24 mouse cellular contexts compared by ENCODE assay signal in genomic region chr2:180387305-180387704, GRCm38 (mm10). TPM values are rescaled to one million over a fixed set of nuclear protein-coding genes. Genes with fewer than 3 reads are reported as not detected.
A peak's percentile ranks its signal among the peaks of the same experiment; 100 is the strongest.
DNase-seq lines count a peak whose midpoint lies in the region; ATAC-seq and TF ChIP-seq lines count a peak whose summit lies in the region.
"Had no signal": no experiment of that assay in that cellular context is flagged by ENCODE, and none has a peak within 500 bp of the region (broad histone marks: within the 10 kb centered on the region; RNA-seq: fewer than 3 reads in every experiment).

No protein-coding gene starts in this region.

- ATAC-seq in lung, embryonic 14.5 days (ENCODE audit: insufficient read depth), result no peak
- no peak for ATAC-seq in stomach, embryonic 16.5 days (ENCODE audit: insufficient read depth, low FRiP score)

- peak overlapping the region; percentile 92 for H3K4me3 ChIP-seq in gastrocnemius, adult 2 months
- H3K4me3 ChIP-seq in lung, embryonic 14.5 days (ENCODE audit: low read depth, low read length), result peak overlapping the region; percentile 42
- H3K4me3 ChIP-seq in lung, adult 2 months (replicated peaks; ENCODE audit: extremely low read depth, low read depth, low read length), result no peak overlapping the region
- peak overlapping the region; percentile 38; the same call in 1 of the 2 replicates for H3K4me3 ChIP-seq in stomach, embryonic 16.5 days (replicated peaks; ENCODE audit: low read length)
- H3K4me3 ChIP-seq: erythroblast, embryonic 14.5 days; liver, embryonic 15.5 days had no signal

- H3K4me1 ChIP-seq in lung, embryonic 14.5 days (ENCODE audit: insufficient read depth), result no peaks in the 10 kb centered on the region
- H3K4me1 ChIP-seq in lung, adult 2 months (ENCODE audit: control insufficient read depth, insufficient read depth, low read length), result no peaks in the 10 kb centered on the region
- no peaks in the 10 kb centered on the region; the same call in 1 of the 2 replicates for H3K4me1 ChIP-seq in stomach, embryonic 16.5 days (ENCODE audit: control insufficient read depth, insufficient read depth, low read length)
- H3K4me1 ChIP-seq: liver, embryonic 15.5 days had no signal

- 29% methylated on average over 2 of the region's 2 CpGs for whole genome bisulfite sequencing in lung, embryonic 14.5 days
- WGBS in lung, adult 2 months, result 52% methylated on average over 2 of the region's 2 CpGs
- 48% methylated on average over 2 of the region's 2 CpGs for WGBS in stomach, embryonic 16.5 days

- H3K36me3 ChIP-seq in lung, embryonic 14.5 days (ENCODE audit: insufficient read depth), result no peaks in the 10 kb centered on the region
- no peaks in the 10 kb centered on the region for H3K36me3 ChIP-seq in stomach, embryonic 16.5 days (ENCODE audit: control insufficient read depth, insufficient read depth, low read length)
- H3K36me3 ChIP-seq: liver, embryonic 15.5 days; midbrain, embryonic 12.5 days had no signal

- H3K27me3 ChIP-seq in lung, embryonic 14.5 days (ENCODE audit: insufficient read depth, low read length), result peaks cover 52% of the 10 kb centered on the region
- peaks cover 22% of the 10 kb centered on the region for H3K27me3 ChIP-seq in stomach, embryonic 16.5 days (ENCODE audit: control insufficient read depth, insufficient read depth, low read length)

- TF ChIP-seq CTCF in gastrocnemius, adult 2 months (IDR thresholded peaks at IDR 0.05), result no peak
- no peak for TF ChIP-seq CTCF in lung, embryonic 14.5 days (IDR thresholded peaks at IDR 0.05; ENCODE audit: low read depth)
- TF ChIP-seq CTCF in lung, adult 2 months (IDR thresholded peaks at IDR 0.05; ENCODE audit: insufficient read depth, low read length), result no peak

- peak; percentile 70 for DNase-seq in gastrocnemius, adult 2 months
- DNase-seq in gastrocnemius, adult 18-20 months (ENCODE audit: low spot score), result no peak
- no peak for DNase-seq in lung, embryonic 14.5 days
- no peak for DNase-seq in lung, adult 2 months
- DNase-seq in heart, postnatal 4 days, result peak; percentile 31
- DNase-seq in left cerebral cortex, postnatal 10 days (ENCODE audit: extremely low spot score in 1 of 2, low spot score in 2 of 2), result no peak
- DNase-seq in kidney, adult 11 months, result no peak
- DNase-seq: adrenal gland, postnatal 14 days; cerebellum, adult 9-10 months; forebrain, postnatal 0 days; gastrocnemius, postnatal 25 days; kidney, adult 8-10 months; kidney, postnatal 36 days; lung, postnatal 4 days; right cerebral cortex, postnatal 14 days had no signal

- no peak overlapping the region; the same call in 1 of the 2 replicates for H3K9ac ChIP-seq in lung, embryonic 14.5 days
- no peak overlapping the region for H3K9ac ChIP-seq in stomach, embryonic 16.5 days (ENCODE audit: low read length)
- H3K9ac ChIP-seq: forebrain, postnatal 0 days; hindbrain, embryonic 14.5 days; liver, embryonic 15.5 days; midbrain, embryonic 12.5 days had no signal

- TF ChIP-seq POLR2A in lung, adult 2 months (IDR thresholded peaks at IDR 0.05; ENCODE audit: borderline replicate concordance, extremely low read depth, low read depth, low read length), result no peak

- no peaks in the 10 kb centered on the region for H3K9me3 ChIP-seq in lung, embryonic 14.5 days (ENCODE audit: low read depth, low read length)
- no peaks in the 10 kb centered on the region for H3K9me3 ChIP-seq in stomach, embryonic 16.5 days (replicated peaks; ENCODE audit: control insufficient read depth, low read length)
- H3K9me3 ChIP-seq: liver, embryonic 15.5 days; midbrain, embryonic 12.5 days had no signal

- intact Hi-C loops in gastrocnemius, adult 2 months (cut with DNase I), result no loop called here
- intact Hi-C loops in left cerebral cortex, postnatal 10 days (cut with DNase I), result no loop called here

- peak overlapping the region; percentile 99 for H3K27ac ChIP-seq in gastrocnemius, adult 2 months
- no peak overlapping the region for H3K27ac ChIP-seq in lung, embryonic 14.5 days (ENCODE audit: low read depth)
- no peak overlapping the region for H3K27ac ChIP-seq in stomach, embryonic 16.5 days (ENCODE audit: low read length)
- H3K27ac ChIP-seq: hindbrain, embryonic 14.5 days; liver, embryonic 15.5 days; midbrain, embryonic 12.5 days had no signal

- H3K4me2 ChIP-seq in lung, embryonic 14.5 days, result peak overlapping the region; percentile 77
- peak overlapping the region; percentile 45 for H3K4me2 ChIP-seq in stomach, embryonic 16.5 days (ENCODE audit: low read depth, low read length)
- H3K4me2 ChIP-seq: liver, embryonic 15.5 days had no signal

RNA-seq across cellular contexts. Expression of gene Gata5, which starts 52.8 kb away (rescaled TPM):
- not detected for total RNA-seq in gastrocnemius, adult 2 months (2021)
- not detected for total RNA-seq in gastrocnemius, adult 18-20 months (2021)
- polyA plus RNA-seq in lung, embryonic 14.5 days (2014; fragmentation: Nextera tagmentation; extraction: Ambion mirVana), result 37.4 and 42.7 TPM in 2 replicates
- polyA plus RNA-seq in lung, adult 2 months (2012; rRNA removed), result 5.4 and 9.9 TPM in 2 replicates
- 1 to 10 TPM; 1.6 to 2.5 TPM for total RNA-seq in heart, postnatal 4 days (2021)
- polyA plus RNA-seq in stomach, embryonic 16.5 days (2015; fragmentation: Nextera tagmentation; extraction: Ambion mirVana), result 5.6 and 6.7 TPM in 2 replicates
- not detected for total RNA-seq in left cerebral cortex, postnatal 10 days (2021)
- total RNA-seq: CH12.LX; forebrain, postnatal 0 days; gastrocnemius, postnatal 25 days; layer of hippocampus, postnatal 14 days; left cerebral cortex, postnatal 36 days had no signal
- polyA plus RNA-seq: erythroblast, embryonic 14.5 days; forebrain, postnatal 0 days; midbrain, embryonic 12.5 days; thymus, postnatal 0 days had no signal

Comparison
In these comparisons a context has a peak if more than half of its experiments do, and no peak if none do; other contexts are left out.
1. DNase-seq: peak in gastrocnemius, adult 2 months (single experiment) and heart, postnatal 4 days (single experiment); none in gastrocnemius, adult 18-20 months (single experiment), lung, embryonic 14.5 days (single experiment), lung, adult 2 months (single experiment), left cerebral cortex, postnatal 10 days (0 of 2) and kidney, adult 11 months (single experiment).